Mouse (Mus musculus) cortical plate, adult 2 months (tissue): ENCODE results near the gene Gadd45gip1.

Source experiments
- CTCF ChIP-seq: fragments of 200-500 bp; IDR thresholded peaks from 2 replicates; pipeline ENCODE4 v1.5.1; 2011; ENCODE audit warnings: mild to moderate bottlenecking, control low read depth, low read length; ENCODE audit not compliant: insufficient read depth; ENCODE audit errors: extremely low read depth
- POLR2A ChIP-seq: fragments of 200-500 bp; IDR thresholded peaks from 2 replicates; pipeline ENCODE4 v1.6.1; 2011; ENCODE audit warnings: mild to moderate bottlenecking, low read length, control low read depth; ENCODE audit not compliant: insufficient read depth; ENCODE audit errors: extremely low read depth

DNA sequence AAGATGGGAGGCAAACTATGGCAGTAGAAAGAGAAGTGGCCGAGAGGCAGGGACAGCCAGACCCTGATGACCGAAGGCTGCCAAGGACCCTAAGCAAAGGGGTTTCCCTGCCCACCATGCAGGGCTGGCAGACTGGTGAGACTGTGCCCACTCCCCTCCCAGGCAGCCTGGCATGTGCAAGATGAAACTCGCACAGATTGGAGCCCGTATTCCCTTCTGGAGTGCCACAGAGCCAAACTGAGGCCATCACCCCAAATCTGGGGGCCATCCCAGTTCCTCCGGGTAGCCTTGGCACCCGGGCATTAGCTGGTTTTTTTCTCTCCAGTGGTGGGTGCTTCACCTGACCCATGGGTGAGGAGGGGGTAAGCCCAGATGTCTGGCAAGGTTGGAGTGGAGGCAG lies 33.4 kb upstream of the Gadd45gip1 start:
- TF ChIP-seq CTCF, result no peak
- no peak for TF ChIP-seq POLR2A
